Mouse (Mus musculus) frontal cortex, postnatal 10 days (tissue): ENCODE data around the gene Dpf3.

Experiments
- DNase-seq, 2 experiments: peaks; one replicate each; pipeline ENCODE4 v3.0.0; 2022; ENCODE audit warnings: low spot score in 2 of 2, mixed read lengths in 1 of 2

Dpf3 gene

DNA sequence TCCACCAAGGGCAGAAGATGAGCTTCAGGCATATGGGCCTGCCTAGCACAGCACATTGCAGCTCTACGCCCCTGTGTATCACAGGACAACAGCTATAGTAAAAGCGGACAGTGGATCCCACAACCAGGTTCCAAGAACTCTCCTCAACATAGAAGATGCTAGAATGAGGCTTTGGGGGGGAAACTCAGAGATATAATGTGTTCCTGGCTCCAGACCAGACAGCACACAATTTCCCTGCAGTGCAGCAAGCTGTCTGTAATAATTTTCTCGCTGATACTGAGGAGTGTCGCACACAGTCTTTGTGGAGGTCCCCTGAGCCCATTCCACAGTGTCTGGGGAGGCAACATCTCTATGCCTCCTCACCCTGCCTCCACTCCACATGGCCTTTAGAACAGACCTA, 146.6 kb downstream of the Dpf3 start:
- DNase-seq = no peak

DNA sequence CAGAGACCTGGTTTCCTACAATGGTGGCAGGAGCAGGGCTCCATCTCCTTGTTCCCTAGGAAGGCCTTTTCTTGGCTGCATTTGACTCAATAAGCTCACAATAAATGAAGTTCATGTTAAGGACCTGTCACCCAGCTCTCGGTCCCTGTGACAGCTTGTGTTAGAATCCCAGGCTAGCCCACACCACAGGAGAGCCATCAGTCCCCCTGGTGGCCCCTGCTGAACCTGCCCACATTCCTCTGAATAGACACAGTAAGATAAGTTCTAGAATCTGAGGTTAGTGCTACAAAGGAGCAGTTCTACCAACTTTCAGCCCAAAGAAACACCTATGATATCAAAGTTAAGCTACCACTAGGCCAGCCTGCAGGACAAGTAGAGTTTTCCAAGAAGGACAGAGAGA, 149.2 kb downstream of the Dpf3 start:
- DNase-seq = no peak

DNA sequence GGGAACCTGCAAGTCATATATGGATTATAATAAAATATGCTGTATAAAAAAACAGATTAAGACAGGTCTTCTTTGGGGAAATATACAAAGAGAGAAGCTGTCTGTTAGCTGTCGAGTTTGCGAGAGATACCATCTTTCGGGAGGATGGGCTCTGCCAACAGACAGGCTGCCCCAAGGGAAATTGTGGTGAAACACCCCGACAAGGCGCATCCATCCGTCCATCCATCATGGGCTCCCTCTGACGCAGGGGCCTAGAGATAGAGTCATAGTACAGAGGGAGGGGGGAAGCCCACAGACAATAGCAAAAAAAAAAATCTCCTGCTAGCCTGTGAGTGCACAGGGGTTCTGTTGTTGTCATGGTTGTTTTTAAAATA, 149.8 kb downstream of the Dpf3 start:
- DNase-seq = no peak

DNA sequence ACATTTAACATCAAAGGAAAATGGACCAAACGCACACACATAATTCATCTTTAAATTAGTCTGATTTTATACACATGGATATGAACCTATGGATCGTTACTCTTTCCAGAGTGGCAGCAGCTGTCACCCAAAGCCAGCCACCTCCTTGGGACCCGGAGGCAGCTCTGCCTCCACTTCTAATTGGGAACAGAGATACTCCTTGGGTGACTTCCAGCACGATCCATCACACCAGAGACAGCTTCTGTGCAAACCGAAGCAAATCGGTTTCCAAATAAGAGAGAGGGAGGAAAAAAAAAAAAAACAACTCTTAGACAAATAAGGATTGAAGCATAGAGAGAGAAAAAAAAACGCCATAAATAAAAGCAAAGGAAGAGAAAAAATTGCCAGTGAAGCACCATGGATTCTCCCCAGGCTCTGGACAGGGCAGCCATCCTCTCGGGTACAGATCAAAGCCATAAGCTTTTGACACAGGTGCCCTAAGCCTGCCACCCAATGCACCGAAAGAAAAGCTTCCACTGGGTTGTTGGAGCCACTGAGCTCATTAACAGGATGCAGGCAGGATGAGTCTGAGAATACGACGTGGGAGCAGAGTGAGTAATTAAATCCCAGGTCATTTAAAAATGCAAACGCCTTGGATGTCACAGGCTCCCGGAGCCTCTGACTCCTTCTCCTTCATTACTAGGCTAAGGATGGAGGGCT, 150.3 kb downstream of the Dpf3 start:
- DNase-seq = no peak

DNA sequence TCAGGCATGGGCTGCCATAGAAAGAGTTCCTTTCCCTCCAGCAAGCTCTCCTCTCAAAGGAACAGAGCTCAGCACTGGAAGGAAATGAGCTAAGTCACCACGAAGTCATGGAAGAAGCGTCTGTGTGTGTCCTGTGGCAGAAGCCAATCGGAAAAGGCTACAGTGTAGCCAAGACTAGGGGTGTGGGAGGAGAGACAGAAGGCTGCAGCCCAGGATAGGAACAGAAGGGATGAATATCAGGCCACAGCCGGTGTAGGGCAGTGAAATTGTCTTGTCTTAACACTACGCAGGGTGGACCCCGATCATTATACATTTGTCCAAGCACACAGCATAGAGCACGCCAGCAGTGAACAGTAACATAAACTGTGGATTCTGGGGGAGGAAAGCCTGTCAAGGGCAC, 157.5 kb downstream of the Dpf3 start:
- no peak for DNase-seq

DNA sequence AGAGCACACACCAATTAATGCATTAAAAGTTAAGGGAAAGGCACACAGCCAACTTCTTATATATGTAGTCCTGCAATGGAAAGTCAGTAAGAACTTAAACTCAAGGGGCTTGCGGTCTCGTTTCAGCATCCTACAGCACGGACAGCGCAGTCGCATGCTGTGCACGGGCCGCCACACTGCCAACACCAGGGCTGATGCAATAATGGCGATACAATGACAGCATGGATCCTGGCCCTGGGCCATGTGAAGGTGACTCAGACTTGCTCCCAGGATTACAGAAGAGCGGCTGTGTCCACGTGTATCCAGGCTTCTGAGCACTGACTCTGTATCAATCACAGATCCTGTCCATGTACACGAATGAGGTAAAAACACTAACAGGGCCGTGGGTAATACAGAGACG, 158.6 kb downstream of the Dpf3 start:
- no peak for DNase-seq

DNA sequence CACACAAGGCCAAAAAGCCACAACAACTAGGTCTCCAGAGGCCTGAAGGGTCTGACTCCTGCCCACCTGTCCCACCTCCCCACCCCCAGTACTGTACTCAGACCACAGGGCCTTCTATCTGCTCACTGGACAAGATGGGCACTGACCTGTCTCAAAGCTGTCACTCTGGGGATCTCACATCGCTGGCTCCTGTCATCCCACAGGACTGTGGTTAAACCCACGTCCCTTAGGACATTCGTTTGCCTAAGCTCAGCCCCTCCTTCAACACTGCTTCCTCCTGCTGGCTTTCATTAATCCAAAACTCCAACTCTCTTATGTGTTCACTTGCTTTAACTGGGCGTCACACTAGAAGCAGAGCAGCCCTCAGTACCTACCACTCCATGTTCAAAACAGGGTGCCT, 159.0 kb downstream of the Dpf3 start:
- no peak for DNase-seq

DNA sequence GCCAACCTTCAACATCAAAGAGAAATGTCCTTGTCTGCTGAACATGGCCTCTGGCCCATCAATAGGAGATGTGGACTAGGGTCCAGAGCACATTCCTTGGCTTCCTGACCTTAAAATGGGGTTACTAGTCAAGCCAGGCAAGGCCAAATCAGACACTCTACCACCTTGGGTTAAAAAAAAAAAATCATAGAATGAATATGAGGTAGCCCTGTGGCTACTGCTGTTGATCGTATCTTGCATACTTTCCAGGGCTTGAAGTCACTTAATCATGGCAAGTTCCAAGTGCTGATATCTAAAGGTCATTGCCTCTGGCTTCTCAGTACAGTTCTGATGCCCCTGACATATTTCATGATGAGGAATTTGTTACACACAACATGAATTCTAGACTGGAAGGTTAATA, 160.1 kb downstream of the Dpf3 start:
- DNase-seq = no peak

DNA sequence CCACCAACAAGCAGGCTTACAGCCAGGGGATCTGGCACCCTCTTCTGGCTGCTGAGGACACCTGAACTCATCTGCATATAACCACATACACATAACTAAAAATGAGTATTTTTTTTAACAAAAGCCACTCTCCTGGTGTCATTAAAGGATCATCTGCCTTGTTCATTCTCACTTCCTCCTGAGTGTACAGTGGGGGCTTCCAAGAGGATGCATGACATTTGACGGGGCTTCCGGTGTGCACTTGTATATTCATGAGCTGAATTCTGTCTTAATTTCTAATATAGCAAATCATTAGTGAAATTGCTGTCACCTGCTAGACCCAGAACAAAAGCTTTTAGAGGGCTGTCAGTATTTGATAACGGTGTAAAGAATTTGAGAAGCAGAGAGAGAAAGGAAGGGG, 166.8 kb downstream of the Dpf3 start:
- no peak for DNase-seq

DNA sequence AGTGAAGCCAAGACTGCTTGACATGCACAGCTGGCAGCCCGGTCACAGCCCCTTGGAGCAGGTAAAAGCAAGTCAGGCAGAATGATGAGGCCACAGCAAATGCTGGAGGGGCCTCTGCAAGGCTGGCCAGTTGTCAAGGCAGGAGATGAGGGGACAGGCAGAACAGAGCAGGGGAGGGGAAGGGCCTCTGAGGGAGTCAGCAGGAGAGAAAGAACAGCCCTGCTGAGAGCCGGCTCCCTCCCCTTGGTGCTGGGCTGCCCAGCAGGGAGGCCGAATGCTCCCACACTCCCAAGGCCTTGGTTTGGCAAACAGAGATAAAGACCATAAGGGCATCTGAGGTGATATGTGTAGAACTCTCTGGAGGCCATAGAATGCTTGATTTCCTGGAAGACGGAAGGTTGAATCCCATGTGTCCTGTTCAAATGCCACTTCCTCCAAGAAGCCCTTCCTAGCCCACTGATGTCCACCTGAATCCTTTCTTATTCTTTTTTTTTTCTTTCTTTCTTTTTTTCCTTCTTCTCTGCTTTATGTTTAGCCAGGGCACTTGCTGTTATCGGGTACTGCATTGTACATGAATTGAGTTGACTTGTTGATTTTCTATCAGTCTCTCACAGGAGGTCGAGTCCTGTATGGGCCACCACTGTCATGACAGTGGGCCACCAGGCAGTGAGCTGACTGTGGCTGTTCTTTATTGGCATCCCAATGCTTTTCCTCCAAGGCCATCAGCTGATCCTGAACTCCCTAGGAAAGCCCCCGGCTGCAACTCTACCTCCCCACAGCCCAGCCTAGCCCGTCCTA, 169.7 kb downstream of the Dpf3 start:
- no peak for DNase-seq

DNA sequence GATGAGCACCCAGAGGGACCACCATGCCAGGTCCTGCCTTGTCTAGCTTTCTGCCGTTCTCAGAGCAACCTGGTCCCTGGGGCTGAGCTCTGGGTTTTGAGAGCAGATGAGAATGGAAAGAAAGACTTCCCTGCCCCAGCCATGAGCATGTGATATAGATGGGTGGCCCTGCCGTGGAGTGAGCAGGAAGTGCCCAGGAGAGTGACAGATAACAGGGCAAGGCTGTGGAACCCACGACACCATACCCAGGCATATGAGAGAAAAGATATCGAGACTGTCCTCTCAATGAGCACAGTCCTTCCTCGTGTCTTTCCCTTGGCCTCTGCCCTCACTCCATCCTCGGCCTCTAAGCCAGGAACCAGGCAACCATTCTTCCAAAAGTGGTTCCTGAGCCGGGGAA, 172.8 kb downstream of the Dpf3 start:
- DNase-seq = no peak

DNA sequence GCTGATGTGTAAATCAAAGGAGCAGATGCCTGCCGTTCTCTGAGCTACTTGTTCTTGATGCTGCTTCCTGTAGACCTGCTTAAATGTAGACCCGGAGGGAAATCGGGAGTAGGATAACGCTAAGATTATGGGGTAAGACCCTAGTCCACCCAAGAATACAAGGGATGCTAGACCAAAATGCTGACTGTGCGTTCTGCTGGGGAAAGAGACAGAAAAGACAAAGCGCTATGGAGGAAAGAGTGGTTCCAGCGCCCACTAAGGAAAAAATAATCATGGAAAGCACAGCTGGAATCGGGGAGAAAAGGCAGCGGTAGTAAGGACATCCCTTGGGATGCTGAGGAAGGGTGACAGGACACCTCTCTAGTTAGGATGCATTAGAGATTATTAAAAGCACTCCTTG, 174.7 kb downstream of the Dpf3 start:
- DNase-seq = no peak

DNA sequence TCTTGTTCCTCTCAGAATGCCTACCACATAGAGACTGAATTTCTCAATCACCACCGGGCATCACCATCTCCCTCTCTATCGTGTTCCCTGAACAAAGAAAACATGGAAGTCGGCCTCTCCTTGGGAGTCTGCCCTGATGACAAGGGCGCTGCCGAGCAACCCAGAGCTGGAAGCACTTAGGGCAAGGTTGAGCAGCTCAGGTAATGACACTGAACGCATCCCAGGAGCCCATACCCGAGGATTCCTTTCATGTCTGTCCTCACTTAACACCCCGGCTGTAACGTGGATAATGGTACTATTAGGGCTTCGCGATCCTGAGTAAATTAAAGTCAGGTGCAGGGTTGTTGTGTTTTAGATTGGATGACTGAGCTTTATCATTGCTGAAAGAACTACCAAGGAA, 176.9 kb downstream of the Dpf3 start:
- no peak for DNase-seq

DNA sequence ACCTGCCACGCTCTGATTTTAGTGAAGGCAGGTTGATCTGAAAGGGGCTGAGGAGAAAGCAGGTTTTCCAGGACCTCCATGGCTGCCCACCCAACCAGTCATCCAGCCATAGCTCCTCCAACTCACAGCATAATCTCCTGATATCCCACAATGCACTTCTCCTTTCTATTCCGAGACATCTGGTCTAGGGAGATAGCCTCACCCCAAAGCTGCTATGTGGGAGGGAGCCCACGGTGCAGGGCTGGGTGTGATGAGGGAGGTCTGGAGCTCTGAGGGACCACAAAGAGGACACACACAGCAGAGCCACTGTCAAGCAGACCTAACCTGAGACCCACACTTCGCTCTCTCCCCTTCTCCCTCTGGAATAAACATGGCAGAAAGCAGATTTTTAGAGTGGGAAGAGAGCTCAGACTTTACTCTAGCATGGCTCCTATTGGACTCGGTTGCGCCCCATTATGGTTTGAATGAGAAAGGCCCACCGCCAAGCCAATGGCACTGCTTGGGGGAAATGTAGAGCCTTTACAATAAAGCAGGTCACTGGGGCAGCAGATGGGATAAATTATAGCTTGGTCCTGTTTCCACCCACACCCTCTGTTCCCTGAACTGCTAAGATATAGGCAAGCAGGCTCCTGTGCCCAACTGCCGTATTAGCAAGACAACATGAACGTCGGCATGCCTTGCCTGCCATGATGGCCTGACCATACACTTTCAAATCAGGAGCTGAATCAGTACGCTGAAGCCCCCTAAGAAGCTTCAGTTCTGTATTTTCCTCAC, 178.3 kb downstream of the Dpf3 start:
- no peak for DNase-seq

DNA sequence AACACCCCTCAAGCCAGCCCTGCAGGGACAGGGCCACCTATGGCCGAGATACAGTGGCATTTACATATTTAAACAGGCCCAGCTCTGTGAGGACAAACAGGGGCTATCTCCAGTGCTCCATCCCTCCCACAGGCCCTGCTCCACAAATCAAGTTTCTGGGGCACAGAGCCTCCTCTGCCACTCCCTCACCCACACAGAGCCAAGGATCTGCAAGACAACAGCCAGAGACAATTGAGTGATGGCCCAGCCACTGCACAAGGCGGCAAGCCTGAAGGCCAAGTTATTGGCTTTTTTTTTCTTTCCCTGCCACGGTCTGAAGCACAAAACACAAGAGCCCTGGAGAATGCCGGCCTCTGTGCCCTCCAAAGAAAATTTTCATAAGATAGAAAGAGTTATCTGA, 178.9 kb downstream of the Dpf3 start:
- no peak for DNase-seq

DNA sequence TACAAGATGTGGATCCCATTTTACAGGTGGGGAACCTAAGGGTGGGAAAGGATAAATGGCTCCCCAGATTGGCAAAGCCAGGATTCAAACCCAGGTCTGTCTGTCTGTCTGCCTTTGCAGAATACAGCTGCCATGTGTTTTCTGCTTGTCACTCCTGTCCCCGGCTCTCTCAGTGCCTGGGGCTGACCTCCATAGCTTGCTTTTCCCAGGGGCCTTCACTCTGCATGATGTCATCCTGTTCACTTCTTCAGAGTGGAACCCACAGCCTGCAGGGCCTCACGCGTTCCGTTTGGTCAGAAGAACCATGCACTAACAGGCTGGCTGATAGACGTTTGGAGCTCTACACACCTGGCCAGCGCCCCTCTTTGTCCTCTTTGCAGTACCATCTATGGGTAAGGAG, 184.3 kb downstream of the Dpf3 start:
- no peak for DNase-seq

DNA sequence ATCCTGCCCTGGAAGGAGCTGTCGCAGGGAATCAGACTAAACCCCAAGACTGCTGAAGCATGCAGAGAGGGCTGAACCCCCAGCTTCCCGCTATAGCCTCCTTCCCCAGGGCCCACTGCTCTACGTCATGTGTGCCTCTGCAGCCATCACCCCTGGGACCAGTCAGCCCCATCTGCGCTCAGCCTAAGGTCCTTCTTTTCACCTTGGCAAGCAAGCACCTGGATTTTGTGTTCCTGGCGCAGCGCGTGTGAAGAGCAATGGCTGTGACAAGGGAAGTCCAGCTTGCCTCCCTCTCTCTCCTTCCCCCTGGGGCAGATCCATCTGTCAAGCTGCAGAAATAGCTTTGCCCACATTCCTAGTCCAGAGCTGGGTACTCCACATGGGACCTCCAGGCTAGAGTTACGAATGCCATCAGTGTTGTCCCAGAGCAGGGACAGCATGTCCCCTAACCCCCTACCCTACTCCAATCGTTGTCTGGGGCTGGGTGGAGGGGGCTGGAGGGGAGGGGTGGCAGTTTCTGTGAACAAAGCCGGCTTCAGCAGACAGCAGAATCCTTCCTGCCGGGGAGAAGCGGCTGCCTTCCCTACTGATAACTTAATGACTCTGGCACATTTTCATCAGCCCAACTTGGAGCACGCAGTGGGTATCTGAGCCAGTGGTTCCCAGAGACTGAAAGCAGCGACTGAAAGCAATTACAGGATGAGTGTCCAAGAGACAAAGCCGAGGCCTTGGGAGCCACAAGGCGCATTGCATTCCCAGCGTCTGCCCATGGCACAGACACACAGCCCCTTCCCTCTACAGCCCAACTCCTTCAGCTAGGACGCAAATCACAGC, 185.0 kb downstream of the Dpf3 start:
- DNase-seq = peak in 1 of 2 experiments; percentile 24

DNA sequence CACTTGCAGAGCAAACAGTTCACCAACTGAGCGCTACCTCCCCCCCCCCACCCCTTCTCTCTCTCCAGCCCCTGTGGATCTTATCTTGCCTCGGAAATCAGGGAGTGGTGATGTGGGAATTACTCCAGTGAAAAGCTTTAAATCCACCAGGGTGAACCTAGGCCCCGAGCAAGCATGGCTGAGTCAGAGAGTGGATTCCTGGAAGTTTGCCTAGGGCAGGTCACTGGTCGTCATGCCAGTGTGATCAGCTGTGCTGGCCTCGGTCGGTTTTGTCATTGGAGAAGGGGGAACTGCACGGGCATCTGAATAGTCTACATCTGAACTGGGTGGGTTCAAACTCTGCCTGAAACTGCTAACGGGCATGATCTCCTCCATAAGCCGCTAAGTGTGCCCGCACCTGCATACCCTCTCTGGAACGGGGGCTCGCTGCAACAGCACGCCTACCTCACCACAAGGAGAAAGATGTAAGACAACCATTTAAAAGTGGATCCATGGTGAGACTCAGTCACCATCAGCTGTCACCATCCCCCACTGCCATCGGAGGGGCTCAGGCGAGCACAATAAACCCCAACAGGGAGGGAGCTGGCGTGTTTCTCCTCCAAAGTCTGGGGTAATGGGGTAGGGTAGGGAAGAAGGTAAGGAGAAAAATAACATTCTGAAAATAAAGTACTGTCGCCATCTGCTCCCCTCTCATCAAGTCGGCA, 185.7 kb downstream of the Dpf3 start:
- no peak for DNase-seq

DNA sequence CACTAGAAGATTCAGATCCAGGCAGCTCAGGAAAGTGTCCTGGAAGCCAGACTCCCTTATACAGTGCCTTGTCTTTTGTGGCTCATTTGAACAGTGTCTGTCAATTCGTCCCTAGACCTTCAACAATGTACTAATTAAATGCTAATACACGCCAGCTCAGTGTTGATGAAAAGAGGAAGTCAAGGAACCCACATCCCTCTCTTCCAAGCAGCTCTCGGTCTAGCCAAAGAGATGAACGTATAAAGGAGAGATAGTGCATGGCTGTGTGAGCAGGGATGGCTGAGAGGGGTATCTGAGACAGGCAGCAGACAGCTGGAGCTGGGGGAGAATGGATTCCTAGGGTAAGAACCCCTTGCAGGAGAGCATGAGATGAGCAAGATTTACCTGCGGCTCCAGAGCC, 189.2 kb downstream of the Dpf3 start:
- no peak for DNase-seq

DNA sequence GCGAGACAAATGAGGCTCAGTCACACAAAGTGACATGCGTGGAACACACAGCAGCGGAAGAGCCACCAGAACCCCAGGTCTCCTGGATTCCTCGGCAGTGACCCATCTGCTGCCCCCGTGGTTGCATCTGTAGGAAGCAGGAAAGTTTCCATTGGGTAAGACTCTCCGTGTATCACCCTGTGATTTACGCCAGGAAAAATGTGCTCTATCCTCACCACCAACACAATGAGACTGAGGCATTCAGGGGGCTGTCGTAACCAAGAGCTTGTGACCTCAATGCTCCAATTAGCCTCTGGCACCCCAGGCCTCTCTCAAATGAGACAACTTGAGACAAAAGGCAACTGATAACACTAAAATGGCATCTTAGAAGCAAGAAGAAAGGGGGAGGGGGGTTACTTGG, 192.5 kb downstream of the Dpf3 start:
- DNase-seq = no peak

DNA sequence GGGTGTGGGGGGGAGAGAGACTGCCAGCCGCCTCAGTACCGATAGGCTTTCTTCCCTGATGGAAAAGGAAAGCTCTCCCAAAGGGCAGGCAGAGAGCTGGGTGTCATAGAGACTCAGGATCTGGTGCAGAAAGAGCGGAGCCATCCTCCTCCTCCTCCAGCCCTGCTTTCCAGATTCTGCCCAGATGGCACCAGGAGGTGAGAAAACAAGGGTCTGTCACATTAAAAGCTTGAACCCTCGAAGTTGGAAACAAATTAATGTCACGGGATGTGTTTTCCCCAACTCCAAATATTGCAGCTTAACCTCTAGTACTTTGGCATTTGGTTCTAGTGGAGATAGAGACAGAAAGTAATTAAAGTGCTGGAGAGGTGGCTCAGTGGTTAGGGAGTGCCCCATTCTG, 195.6 kb downstream of the Dpf3 start:
- DNase-seq = no peak
